Mouse (Mus musculus) adrenal gland, adult 8-10 months (tissue): ENCODE measurements around the gene Ccdc8. TPM values are rescaled to one million over a fixed set of nuclear protein-coding genes. Genes with fewer than 3 reads are reported as not detected.
"Not testable (repeated sequence)": the region's sequence is repeated elsewhere in the genome, so short reads cannot be mapped to it uniquely, and the experiment has no call there.

Experiments
- DNase-seq: peaks from one replicate; pipeline ENCODE4 v3.0.0; 2022
- total RNA-seq, 4 experiments: library from RNA; stranded (reverse); gene quantifications; 2 replicates each; pipeline ENCODE4 v1.2.4; 2022

Ccdc8 gene
- total RNA-seq = 10 to 100 TPM; 22.0 to 47.8 (median 30.0) TPM

DNA sequence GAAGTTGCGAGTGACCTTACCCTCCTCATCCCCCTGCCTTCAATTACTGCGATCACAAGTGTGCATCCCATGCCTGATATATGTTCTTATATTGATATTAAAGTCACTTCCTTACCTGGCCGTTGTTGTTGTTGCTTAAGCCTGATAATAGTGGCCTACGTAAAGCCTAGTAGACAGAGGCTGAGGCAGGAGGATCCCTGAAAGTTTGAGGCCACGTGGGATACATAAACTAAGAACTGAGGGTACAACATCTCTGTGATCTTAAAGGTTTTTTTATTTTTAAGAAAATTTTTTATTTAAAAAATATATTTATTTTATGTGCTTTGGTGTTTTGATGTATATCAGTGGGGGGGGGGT, at the start of gene Ccdc8:
Ccdc8 (plus strand) TSS at position 258 of the 357 bp plus-strand sequence.
- no peak for DNase-seq

DNA sequence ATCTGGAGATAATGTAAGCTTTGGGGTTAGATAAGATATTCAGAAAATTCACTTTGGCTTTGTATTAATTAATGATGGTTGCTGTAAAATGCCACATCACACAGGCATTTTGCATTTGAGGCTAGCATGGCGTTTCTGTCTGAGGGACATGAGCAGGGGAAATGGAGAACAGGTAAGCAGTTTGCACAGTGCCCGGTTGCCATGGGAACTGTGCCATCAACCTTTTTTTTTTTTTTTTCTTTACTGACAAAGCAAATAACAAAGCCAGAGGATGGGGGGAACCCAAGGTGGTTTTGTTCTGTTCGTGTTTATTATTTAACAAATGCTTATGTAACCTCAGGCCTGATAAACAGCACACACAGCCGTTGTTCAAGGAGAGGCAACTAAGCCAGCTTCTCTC, 49.6 kb upstream of the Ccdc8 start:
- DNase-seq = no peak

DNA sequence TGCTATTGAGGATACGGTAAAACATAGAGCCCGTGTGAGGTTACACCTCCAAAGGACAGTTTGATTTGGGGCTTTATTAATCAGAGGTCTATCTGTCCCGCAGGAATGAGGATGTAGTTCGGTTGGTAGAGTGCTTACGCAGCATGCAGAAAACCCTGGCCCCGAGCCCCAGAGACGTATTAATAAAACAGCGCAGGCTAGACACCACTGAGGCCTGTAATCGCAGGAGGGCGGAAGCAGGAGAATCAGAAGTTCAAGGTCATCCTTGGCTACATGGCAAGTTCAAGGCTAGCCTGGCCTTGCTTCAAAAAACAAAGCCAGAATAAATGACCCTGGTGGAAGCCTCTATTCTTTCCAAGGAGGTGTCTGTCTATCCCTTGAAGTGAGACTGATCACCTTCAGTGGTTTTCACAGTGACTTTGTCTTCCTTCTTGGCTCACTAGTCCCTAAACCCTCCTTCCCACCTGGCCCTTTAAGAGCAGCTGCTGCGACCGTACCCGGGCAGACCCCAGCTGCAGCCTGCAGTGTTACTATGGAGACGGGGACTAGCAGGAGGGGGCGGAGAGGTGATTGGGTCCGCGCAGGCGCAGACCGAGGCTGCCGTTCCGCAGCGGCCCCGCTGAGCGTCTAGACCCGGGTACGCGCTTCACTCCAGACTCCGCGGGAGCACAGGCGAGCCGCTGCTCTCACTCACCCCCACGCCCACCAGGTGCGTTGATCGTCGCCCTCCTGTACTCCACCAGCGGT, 48.3 kb upstream of the Ccdc8 start, which contains the start of gene Pnmal2:
Pnmal2 (plus strand) TSS at position 622 of the 747 bp plus-strand sequence.
- DNase-seq = peak; percentile 80

DNA sequence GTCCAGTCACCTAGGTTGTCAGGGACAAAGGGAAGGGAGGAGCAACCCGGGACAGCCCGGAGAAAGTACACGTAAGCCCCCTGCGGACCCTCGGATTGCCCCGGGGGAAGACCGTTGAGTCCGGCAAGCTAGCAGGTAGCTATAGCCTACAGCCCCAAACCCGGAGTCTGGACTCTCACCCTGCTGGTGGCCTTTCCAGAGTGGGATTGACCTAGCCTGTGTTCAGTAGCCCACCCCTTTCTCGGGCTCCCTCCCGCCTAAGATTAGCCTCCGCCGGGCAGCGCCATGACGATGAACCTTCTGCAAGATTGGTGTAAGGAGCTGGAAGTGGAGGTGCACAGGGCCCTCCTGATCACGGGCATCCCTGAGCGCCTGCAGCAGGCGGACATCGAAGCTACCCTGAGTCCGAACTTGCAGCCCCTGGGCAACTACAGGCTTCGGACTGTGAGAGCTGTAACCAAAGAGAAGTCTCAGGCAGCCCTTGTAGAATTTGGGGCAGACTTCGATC, 47.6 kb upstream of the Ccdc8 start:
- DNase-seq = no peak

DNA sequence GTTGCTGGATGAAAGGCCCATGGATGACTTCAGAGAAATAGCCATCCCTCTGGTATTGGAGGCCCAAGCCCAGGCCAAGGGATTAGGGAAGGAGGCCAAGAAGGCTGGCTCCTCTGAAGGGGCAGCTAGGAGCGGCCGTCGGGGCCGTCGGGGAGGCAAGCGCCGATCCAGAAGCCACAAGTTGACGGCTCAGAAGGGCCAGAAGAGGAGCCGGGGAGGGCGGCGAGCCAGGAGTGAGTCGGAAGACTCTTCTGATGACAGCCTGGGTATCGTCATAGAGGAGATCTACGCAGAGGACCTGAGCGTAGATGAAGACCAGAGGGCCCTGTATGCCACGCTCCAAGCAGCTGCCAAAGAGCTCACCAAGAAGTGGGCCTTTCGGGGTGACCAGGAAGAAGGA, 47.1 kb upstream of the Ccdc8 start:
- DNase-seq = no peak

DNA sequence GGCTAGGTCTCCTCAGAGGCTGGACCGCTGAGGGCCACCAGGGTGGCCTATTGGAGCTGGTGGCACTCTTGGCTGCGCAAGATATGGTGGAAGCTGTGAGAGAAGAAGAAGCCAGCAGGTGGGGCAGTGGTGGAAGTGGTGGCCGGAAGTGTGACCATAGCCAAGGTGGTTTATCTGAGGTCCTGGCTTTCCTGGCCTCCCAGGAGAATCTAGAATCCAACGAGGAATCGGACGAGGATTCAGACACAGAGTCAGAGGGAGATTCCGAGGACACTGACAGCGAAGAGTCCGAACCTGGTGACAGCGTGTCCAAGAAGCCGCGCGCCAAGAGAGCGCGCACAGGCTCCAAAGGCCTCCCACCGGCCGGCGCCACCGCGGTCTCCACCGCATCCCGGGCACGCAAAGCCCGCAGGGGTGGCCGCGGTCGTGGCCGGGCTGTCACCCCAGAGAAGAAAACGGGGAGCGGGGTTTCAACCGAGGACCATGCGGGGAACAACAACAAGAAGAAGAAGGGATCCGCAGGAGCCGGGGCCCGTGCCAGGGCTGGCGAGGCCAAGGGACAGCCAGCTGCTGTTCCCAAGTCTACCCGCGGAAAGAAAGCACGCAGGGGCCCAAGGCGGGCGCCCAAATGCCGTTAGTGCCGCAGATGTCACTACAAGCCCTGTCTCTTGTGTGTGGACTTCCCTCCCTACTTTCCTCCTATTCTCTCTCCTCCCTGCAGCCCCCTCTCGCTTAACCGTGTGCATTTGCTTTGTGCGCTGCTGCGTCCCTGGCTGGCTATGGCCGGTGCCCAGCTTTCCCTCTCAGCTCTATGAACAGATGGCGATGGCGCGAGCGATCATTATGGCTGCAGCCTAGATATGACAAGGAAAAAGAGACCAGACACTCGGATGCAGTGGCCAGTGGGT, 45.8 kb upstream of the Ccdc8 start:
- no peak for DNase-seq

DNA sequence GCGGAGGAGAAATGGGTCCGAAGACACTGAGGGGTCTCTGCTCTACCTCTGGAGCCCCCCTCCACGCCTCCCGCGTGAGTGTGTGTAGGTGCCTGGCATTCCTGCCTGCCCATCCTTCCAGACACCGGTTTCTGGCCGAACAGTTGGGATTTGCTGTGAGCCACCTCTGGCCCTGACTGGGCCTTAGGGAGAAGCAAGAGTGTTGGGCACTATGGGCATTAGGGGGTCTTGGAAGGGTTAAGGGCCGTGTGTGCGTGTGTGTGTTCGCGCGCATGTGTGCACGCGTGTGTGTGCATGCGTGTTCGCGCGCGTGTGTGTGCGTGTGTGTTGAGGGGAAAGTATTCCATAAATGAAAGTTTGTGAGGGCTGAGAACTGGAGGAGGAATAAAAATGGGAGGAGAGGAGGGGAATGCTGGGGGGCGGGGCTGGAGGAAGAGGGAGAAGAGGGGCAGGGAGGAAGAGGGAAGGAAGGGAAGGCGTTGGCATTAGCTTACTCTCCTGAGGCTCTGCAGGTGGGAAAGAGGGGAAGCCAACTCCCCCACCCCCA, 45.1 kb upstream of the Ccdc8 start:
- DNase-seq = no peak

DNA sequence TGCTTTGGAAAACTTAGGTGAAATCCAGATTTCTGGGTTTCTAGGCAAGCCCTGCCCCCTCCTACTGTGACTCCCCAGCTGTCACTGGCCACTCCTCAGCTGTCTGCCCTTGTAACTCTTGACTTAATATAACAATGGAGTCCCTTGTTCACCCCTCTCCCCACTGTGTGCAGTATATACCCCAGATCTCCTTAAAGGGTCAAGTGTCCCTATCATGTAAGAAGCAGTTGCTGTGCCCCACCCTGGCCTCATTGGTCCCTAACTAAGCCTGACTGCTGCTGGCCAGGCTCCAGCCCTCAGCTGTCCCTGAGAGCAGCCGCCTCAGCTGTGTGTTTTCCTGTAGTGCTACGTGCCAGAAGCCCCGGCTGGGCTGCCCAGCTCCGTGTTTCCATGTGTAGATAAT, 44.5 kb upstream of the Ccdc8 start:
- DNase-seq = no peak

DNA sequence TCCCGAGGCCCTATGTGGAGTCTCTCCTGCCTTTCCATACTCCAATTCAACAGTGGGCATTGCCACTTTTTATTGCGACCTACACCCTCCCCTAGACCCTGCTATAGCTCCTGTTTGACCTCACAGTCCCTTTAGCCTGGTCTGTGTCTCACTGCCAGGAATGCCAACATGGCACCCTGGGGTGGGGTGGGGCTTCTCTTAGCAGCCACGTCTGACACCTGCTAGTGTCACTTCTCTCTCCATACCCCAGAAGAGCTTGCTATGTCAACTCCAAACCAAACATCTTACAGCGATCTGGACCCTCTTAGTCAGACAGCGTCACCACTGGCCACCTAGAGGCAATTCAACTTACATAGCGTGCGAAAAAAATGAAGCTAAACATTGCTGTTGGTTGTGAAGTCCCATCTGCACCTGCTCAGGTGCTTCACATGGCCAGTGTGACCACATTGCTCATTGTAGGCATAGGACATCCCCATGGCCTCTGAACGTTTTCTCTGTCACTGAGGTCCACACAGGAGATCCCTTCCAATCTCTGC, 43.5 kb upstream of the Ccdc8 start:
- DNase-seq = no peak

DNA sequence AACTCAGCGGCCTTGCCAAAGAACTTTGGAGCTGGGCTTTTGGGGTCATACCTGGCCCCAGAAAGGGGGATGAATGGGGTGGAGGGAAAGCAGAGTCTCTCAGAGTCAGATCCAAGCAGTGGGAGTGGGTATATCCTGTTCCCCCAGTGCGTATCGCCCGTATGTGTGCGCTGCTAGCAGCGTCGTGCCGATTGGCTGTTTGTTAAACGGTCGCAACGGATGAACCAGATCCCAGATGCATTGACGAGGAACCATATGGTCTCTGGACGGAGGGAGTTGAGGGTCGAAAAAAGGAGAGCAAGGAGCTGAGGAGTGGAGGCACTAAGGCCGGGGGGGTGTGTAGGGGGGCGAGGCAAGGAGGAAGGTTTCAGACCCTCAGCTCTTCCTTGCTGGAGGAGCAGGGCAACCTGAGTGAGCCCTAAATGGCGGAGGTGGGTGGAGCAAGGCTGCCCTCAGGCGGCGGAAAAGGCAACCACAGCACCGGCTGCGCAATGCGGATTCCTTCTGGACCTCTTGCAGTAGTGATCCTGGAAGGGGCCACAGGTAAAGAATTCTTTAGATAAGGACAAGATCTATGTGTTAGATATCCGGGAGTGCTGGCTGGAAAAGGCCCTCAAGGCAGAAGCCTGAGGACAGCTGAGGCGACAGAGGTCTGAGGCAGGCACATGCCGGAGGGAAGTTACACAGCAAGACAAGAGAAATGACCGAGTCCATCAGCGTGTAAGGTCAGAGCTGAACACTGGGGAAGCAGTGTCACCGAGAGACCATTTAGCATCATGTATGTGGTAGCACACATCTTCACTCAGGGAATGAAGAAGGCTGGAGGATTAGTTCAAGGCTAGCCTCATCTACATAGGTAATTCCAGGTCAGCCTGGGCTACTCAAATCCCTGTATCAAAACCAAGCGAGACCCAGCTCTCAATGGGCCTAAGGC, 42.3 kb upstream of the Ccdc8 start:
- DNase-seq = peak; percentile 53

DNA sequence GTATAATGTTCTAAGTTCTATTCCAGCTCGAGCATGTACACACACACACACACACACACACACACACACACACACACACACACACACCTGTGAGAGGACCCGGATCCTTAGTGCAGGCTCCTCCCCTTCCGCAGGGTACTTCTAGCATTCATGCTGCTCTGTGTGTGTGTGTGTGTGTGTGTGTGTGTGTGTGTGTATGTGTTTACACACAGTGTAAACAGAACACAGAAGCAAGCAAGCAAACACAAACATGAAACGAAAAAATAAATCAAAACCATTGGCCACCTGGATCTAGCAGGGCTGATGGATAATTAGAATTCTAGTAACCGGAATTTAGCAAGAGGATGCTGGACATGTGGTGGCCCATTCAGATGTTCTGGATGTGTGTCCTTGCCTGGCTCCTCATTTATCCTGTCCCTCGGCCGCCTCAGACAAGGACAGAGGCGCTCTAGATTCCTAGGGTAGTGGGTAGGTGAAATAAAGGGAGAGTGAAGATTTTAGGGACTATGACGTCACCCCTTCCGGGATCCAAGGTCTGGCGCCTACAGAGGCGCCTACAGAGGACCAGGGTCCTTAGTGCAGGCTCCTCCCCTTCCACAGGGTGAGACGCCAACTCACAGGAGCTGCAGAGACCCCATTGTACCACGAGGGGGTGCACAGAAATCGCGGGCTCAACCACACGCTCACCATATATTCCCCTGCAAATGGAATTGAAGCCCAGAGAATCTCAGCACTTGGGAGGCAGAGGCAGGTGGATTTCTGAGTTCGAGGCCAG, 41.5 kb upstream of the Ccdc8 start:
- peak; percentile 75 for DNase-seq

DNA sequence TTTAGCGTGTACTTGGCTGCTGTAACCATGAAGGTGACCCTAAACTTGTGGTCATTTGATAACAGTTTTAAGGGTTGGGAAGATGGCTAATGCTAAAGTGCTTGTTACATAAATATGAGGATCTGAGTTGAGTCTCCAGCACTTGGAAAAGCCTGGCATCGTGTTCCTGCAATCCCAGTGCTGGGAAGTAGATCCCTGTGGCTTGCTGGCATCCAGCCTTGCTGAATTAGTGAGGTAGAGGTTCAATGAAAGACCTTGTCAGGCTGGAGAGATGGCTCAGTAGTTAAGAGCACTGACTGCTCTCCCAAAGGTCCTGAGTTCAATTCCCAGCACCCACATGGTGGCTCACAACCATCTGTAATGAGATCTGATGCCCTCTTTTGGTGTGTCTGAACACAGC, 38.7 kb upstream of the Ccdc8 start:
- DNase-seq = not testable (repeated sequence)

DNA sequence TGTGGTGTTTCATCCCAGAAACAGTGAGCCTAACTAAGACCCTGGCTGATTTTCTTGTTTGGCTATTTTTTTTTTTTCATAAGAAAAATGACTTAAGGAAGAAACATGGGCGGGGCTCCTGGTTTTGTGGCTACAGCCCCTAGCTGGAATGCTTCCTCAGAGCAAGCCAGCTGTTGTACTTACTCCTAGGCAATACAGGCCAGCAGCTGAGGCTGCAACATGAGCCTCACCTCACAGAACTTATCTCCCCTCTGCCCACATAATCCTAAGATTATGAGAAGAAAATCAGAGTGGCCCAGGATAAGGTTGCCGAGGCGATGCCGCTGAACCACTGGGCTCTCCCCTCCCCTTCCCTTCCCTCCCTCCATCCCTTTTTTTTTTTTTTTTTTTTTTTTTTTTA, 36.8 kb upstream of the Ccdc8 start:
- no peak for DNase-seq

DNA sequence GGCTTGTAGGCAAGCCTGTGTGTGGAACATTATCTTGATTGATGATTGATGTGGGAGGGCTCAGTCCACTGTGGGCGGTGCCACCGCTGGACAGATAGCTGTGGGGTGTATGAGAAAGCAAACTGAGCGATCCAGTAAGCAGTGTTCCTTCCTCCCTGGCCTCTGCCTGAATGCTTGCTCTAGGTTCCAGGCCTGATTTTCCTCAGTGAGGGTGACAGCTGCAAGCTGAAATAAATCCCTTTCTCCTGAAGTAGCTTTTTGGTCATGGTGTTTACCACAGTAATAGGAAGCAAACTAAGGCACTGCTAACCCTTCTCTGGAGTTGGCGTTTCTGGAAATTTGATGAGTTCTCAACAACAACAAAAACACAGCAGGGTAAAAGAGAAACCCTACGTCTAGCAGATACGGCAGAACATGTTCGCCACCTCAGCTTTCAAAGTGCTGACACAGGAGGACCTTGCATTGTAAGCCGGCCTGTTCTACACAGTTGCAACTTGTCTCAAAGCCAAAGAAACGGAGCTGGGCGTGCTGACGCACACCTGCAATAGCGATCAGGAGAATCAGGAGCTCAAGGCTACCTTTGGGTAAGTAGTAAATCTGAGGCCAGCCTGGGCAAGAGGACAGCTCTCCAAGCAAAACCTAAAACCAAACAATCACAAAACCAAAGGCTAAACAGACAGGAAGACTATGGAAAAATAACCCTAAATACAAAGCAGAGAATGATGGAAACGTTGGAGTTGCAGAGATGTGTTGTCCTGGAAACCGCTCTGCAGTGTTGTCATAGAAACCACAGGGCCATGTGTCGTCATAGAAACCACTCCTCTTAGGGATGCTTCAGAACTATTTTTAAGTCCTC, 35.9 kb upstream of the Ccdc8 start:
- DNase-seq = no peak

DNA sequence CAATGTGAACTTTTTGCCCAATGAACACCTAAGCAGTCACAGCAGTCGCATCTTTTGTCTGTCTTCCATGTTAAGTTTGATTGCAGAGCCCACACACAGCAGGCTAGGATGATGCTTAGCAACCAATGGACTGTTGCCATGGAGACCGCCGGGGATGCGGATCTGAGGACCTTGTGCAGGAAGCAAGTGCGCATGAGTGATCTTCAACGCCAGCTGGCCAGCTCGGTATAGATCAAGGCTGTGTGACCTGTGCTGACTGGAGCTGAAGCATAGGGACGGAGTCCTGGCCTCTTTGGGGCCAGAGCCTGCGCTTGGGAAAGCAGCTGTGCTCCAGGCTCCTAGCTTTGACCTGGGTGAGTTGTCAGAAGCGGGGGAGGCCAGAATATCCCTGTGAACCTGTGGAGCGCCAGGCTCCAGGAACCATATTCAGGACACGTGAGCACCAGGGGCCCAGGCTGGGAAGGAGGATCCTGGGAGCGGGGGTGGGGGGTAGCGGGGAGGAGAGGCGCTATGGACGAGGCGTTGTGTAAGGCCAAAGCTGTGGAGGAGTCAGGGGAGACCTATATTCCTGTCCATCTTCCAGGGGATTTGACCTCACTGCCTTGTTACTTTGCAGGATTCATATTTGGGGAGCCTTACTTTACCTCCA, 32.8 kb upstream of the Ccdc8 start, which contains the start of gene Pnmal1:
Pnmal1 (plus strand) TSS at position 141 of the 649 bp plus-strand sequence.
- DNase-seq = peak; percentile 78

DNA sequence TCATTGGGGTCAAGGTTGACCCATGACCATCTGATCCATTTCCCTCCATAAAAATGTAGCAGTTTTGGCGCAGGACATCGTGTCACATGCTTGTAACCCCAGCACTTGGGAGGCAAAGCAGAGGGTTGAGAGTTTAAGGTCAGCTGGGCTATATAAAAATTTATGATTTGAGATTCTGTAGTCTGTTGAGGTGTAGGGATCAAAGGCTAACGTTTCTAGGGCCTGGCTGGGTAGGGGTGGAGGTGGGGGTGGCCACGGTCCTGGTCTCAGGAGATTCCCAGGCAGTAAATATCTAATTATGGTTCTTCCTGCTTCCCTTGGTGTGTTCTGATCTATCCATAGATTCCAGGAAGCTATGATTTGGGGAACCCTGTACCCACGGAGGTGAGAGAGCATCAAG, 30.8 kb upstream of the Ccdc8 start:
- DNase-seq = no peak

DNA sequence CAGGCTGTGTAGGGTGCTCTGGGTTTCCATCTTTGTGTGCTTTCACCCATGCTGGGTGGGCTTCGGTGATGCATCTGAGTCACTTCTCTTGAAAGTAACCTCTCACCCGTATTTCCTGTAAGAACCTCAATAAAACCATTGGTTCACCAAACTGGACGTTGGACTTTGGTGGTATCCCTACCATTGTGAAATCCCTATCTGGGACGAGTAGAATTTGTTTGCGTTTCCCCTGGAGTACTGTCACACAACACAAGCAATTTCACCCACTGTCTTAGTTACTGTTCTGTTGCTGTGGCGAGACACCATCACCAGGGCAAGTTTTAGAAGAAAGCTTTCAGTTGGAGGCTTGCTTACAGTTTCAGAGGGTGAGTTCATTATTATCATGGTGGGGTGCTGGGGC, 24.1 kb upstream of the Ccdc8 start:
- DNase-seq = no peak

DNA sequence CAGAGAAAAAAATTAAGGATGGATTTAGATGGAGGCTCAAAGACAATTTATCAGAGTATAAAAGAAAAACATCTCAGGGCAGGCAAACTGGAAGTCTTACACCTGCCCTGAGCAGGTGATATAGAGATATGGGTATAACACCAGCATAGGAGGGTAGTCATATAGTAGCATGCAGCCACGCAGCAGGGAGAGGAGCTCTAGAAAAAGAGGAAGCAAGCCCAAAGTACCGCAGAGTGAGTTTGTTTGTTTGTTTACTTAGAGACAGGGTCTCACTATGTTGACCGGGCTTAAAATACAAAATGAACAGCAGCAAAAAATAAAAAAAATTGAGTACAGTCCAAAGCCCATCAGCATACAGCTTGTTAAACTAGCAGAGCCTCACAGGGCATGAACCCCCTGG, 21.3 kb upstream of the Ccdc8 start:
- no peak for DNase-seq

DNA sequence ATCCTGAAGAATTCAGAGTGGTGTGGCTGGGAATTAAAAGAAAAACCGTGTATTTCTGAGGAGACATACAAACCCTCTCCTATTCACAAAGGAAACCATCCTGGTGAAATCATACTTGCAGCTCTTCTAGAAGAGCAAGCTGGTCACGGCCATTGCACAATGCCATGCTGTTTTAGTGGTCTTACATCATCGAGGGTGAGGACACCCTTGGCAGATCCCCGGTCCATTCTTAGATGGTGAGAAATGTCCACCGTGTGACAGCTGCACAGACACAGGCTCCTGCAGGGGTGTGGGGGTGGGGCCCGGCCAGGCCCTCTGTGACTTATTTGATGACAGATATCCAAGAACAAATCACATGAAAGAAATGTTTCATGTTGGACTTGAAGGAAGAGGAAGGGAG, 18.5 kb upstream of the Ccdc8 start:
- DNase-seq = peak; percentile 50
